Mouse (Mus musculus): ENCODE measurements at regions not wholly inside any gene's neighbourhood (a gene's known extent, or its start where the extent isn't known, plus 50 kb on each side); places are given as distances from the start of the nearest gene placed in this dataset.

GRCm38 (mm10) chr1:78876156-78876555, 59.6 kb downstream of the Kcne4 start:
- no peak for DNase-seq (ENCODE audit: low read depth, low spot score)

- DNase-seq (ENCODE audit: low read depth, low spot score): no peak
Measured at GRCm38 (mm10) chr1:78879246-78879645, 62.7 kb downstream of the Kcne4 start.

DNA sequence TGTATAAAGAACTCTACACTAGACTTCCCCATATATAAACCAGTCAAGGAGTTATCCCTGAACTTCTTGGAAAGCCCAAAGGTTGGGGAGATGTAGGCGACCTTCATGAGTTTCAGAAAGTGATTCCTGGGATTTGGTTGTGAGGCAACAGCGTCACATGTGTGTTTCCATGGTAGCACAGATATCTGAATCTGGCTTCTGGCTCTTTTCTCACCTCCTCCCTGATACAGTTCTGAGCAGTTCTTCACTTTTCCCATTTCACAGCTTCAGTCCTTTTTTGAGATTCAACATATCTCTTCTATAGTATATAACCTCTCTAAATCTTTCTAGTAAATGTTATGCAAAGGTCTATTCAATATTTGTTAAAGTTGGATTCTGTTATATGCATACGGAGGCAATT, 65.9 kb downstream of the Kcne4 start:
- peak; percentile 53 for DNase-seq (ENCODE audit: low read depth, low spot score)

DNA sequence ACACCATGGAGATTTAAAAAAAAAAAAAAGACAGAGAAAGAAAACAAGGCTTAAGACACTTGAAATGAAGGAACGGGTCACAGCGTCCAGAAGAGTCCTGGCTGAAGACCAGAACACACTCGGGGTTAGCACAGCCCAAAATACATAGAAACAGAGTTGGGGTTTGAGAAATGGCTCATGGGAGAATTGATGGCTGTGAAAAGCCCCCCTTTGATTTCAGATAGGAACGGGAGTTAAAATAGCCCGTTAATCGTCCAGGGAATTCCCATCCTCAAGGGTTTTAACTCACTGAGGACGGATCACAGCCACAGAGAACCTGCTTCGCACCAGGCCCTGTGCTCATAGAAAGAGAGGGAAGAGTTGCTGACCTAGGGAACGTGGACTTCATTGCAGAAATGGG, 72.7 kb downstream of the Kcne4 start:
- no peak for DNase-seq (ENCODE audit: low read depth, low spot score)

DNA sequence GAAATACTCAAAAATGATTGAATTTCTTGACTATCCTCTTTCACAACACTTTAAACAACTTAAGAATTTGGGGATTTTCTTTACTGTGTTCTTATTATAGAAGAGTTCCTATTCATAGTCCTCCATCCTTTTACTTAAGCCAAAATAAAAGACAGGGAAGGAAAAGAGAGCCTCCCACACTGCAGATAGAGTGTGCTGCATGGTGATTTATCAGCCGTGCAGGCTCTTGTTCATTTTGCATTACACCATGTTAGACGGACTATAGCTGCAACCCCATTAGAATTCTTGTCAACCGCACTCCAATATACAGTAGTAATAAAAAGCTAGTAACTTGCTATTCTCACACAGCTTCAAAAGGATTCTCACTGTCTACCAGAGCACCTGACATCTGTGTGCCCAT, 74.8 kb downstream of the Kcne4 start:
- peak; percentile 53 for DNase-seq (ENCODE audit: low read depth, low spot score)

- DNase-seq (ENCODE audit: low read depth, low spot score): no peak
Measured at GRCm38 (mm10) chr1:78894301-78894700, 77.7 kb downstream of the Kcne4 start.

DNA sequence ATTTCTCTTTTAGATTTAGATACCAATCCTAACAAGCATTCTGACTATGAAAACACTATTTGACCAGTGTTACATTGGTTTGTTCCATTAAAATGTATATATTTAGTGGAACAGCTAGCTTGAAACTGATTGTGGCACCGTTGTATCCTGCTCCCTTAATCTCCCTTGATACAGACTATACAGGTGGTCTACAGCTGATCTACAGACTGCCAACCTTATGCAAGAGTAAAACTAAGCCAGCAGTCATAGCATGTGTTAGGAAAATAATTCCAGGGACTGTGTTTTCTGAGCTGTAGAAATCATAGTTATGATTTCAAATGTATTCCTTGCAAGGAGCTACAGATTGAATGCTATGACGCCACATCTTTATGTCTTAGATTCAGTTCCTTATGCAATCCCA, 78.6 kb downstream of the Kcne4 start:
- no peak for DNase-seq (ENCODE audit: low read depth, low spot score)

DNA sequence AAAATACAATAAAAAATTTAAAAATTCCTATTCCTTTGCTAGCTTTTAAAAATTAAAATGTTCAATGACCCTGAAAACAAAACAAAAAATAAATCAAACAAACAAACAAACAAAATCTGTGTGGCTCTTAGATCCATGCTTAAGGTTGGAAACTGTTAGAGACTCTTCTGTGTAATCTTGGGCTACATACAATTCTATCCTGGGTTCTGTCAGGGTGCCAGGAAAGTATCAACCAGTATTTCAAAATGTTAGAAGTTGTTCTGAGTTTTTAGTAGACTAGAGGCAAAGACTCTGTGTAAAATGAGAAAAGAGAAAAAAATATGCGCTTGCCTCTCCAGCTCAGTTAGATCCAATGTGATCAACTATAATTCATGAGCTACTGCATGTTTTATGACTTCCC, 91.0 kb downstream of the Kcne4 start:
- DNase-seq (ENCODE audit: low read depth, low spot score): no peak

DNA sequence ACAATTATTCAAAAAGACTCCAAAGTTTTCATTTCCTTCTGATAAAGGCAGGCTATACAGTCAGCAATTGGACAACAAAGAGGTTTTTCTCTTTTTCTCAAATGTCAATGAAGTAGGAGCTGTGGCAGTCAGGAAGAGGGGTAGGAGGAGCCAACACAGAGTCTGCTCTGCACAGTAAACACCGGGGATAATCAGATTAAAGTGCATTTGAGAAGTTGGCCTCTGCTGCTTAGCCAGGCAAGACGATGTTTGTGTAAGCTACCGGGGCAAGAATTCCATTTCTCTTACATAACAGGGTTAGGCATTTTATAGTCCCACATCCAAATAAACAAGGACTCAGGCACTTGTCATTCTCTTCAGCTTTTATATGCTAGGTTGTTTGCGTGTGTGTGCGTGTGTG, 91.4 kb downstream of the Kcne4 start:
- peak; percentile 10 for DNase-seq (ENCODE audit: low read depth, low spot score)

GRCm38 (mm10) chr1:78913791-78914190, 97.2 kb downstream of the Kcne4 start:
- DNase-seq (ENCODE audit: low read depth, low spot score): no peak

DNA sequence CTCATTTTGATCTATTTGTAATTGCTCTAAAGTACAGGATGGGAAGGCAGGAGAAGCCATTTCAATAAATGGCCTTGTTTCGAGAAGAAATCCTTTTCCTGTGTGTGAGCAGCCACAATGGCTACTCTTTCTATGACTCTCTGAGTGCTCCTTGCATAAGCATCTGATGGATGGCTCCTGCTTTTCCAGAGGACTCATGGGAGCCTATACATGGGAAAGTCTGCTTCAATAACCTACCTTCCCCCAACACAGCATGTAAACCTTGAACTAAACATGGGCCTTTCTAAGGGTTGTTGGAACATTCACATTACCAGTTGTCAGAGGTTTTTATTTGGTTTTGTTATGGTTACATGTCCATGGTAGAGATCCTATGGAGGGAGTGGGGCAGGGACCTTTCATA, 103.3 kb downstream of the Kcne4 start:
- DNase-seq (ENCODE audit: low read depth, low spot score): no peak

DNA sequence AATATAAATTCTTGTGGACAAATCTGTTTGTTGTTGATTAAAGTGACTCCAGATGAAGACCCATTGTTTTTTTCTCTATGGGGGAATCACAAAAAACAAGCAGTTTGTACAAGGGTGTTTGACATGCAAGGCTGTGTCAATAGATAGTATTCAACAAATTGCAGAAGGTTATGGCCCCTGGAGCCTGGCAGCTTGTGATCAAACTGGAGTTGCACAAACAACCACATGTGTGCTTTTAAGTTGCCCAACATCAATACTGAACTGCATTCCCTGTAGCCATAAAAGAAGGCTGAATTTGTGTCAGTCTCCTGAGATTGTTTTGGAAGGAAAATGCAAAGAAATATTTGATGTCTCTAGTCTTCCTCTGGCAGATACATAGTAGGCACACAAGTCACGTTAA, 113.4 kb downstream of the Kcne4 start:
- DNase-seq (ENCODE audit: low read depth, low spot score): no peak

- DNase-seq (ENCODE audit: low read depth, low spot score): no peak
Measured at GRCm38 (mm10) chr1:78939871-78940270, 123.3 kb downstream of the Kcne4 start.

GRCm38 (mm10) chr1:78945588-78945987, 129.0 kb downstream of the Kcne4 start:
- no peak for DNase-seq (ENCODE audit: low read depth, low spot score)

DNA sequence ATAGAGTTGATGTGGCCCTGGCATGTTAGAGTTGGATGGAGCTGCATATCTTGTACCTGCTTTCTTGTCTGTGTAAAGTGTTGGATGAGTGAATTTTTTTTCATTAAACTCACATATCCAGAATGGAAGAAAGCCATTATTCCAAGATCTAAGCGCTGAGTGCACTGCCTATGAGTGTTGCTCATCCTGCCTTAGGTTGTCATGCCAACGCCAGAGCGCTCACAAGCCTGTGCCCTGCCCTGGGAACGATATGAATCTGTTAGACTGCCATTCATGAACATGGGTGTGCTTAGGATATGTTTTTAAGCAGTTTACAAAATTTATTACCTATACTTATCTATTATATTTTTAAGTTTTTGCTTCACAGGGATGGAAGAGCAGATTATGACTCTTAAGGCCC, 163.5 kb downstream of the Kcne4 start:
- peak; percentile 67 for DNase-seq (ENCODE audit: low read depth, low spot score)

Data from brain, adult 2 months (tissue).